Mouse (Mus musculus): ENCODE results near the gene H2-K1.

DNA sequence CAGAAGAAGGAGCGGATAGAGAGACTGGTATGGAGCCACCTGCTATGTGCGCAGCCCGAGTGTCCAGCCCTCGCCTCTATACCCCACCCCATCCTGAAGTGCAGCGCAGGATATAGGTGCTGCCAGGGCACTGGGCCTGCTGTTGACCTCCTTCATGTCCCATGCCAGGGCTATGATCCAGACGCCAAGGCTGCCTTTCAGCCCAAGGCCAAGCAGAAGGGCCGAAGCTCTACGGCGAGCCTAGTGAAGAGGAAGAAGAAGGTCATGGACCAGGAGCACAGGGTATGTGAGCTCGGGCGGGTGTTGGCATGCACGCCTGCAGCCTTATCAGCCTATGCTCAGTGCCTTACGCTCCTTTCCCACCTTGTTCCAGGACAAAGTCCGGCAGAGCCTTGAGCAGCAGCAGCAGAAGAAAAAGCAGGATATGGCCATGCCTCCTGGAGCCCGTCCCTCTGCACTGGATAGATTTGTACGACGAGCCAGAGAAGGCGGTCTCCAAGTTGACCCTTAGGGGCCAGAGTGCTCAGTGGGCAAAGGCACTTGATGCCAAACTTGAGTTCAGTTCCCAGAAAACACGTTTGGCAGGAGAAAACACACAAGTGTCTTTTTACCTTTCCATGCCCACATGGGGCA, 51.1 kb downstream of the H2-K1 start:
- no peak for TF ChIP-seq CTCF (IDR thresholded peaks at IDR 0.05; ENCODE audit: low read depth, low read length)
- no peak for TF ChIP-seq POLR2A (IDR thresholded peaks at IDR 0.05; ENCODE audit: insufficient read depth, low read length)
- TF ChIP-seq EP300 (IDR thresholded peaks at IDR 0.05; ENCODE audit: insufficient read depth, low read depth, low read length), result no peak
